Mouse (Mus musculus) embryonic fibroblast, embryonic 13.5 days (primary cell): ENCODE results near the gene Arhgef7. TPM values are rescaled to one million over a fixed set of nuclear protein-coding genes. Genes with fewer than 3 reads are reported as not detected.

Experiments
- H3K27ac ChIP-seq: 2 replicates; pipeline ENCODE4 v1.5.1; 2012; ENCODE audit warnings: low read length, control low read depth, inconsistent platforms; ENCODE audit not compliant: insufficient read depth
- H3K4me1 ChIP-seq: 2 replicates; pipeline ENCODE4 v1.6.1; 2011; ENCODE audit warnings: low read length; ENCODE audit not compliant: control insufficient read depth, insufficient read depth
- H3K4me3 ChIP-seq: 2 replicates; pipeline ENCODE4 v1.5.1; 2011; ENCODE audit warnings: mild to moderate bottlenecking, control low read depth, low read length; ENCODE audit not compliant: insufficient read depth
- CTCF ChIP-seq: IDR thresholded peaks from 2 replicates; pipeline ENCODE4 v1.5.1; 2011; ENCODE audit warnings: mild to moderate bottlenecking, control low read depth, low read length, moderate library complexity, borderline replicate concordance; ENCODE audit not compliant: insufficient read depth
- POLR2A ChIP-seq: IDR thresholded peaks from 2 replicates; pipeline ENCODE4 v1.6.1; 2011; ENCODE audit warnings: low read depth, mild to moderate bottlenecking, control low read depth, low read length, moderate library complexity
- polyA plus RNA-seq: library from polyadenylated mRNA; stranded (reverse); fragments of >200 nt; gene quantifications from 2 replicates; pipeline ENCODE4 v1.2.4, GENCODE M21; 2011; ENCODE audit warnings: low read depth; ENCODE audit not compliant: missing spikeins, insufficient read length

Arhgef7 gene
- polyA plus RNA-seq, result 31.5 and 40.8 TPM in 2 replicates

DNA sequence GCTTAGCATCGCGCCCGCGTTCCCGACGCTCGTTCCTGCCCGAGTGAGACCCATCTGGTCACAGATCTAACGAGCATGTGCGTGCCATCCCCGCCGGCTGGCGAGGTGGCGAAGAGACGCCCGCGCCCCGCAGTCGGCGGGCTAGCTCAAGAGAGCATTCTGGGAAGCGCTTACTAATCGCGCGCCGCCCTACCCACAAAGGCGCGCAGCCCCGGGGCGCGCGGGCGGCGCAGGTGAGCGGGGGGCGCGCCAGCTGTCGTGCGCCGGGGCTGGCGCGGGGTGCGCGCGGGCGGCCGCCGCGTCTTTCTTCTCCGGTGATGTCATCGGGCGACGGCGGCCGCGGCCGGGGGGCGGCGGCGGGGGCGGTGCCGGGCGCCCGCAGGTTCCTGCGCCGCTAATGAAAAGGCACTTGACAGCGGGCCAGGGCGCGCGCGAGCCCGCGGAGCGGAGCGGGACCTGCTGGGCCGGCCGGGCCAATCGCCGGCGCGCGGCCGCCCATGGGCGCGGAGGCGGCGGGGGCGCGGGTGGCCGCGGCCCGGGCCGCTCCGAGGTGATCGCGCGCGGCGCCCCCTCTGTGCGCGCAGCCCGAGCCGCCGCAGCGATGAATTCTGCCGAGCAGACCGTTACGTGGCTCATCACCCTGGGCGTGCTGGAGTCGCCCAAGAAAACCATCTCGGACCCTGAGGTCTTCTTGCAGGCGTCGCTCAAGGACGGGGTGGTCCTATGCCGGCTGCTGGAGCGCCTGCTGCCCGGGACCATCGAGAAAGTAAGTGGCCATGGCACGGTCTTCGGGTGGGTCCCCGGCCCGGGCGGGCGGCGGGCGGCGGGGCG is at the start of gene Arhgef7:
Arhgef7 (plus strand) TSS at position 71 of the 831 bp plus-strand sequence.
- no peak within 1 kb of the TSS for H3K27ac ChIP-seq
- H3K4me1 ChIP-seq, result no peaks in the 10 kb centered on the region
- peak within 1 kb of the TSS; percentile 52 for H3K4me3 ChIP-seq
- no peak for TF ChIP-seq POLR2A
- no peak for TF ChIP-seq CTCF

DNA sequence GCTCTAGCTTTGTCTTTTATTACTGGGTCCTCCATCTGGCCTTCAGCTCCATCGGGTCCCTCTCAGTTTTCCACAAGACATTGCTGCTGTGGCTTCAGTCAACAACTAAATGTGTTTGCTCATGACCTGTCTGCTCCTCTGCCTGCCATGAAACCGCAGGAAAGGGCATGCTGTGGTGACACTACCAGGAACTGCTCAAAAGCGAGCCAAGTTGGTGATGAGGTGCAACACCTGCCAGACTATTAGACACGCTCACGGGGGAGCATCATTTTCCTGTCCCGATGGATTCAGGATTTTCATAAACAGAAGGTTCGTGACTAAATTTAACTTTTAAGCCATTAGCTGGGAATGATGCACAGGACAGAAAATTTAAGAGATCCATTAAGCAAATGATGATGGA is 43.0 kb upstream of the Arhgef7 start:
- Histone ChIP-seq H3K4me1 (no peaks in the 10 kb centered on the region), H3K4me3 (no peak overlapping the region), H3K27ac (no peak overlapping the region)
- no peak for TF ChIP-seq POLR2A
- TF ChIP-seq CTCF, result no peak

DNA sequence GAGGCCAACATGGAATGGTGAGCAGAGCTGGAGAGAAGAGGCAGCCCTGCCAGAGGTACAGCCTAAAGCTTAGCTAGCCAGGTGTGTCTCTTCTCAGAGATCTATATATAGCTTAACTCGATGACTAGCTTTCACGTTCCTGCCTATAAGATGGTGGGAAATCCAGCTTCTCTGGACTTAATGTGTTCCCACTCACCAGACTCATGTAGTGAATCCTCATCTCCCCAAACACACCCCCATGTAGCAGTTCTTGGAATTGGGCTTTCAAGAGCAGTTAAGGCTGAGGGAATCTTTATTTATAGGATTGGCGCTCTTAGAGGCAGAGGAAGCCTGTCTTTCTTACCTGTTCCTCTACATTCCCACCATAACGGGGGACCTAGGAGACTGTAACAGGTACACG is 40.3 kb upstream of the Arhgef7 start:
- Histone ChIP-seq H3K27ac (no peak overlapping the region), H3K4me1 (no peaks in the 10 kb centered on the region), H3K4me3 (no peak overlapping the region)
- TF ChIP-seq CTCF (no peak), POLR2A (no peak)

DNA sequence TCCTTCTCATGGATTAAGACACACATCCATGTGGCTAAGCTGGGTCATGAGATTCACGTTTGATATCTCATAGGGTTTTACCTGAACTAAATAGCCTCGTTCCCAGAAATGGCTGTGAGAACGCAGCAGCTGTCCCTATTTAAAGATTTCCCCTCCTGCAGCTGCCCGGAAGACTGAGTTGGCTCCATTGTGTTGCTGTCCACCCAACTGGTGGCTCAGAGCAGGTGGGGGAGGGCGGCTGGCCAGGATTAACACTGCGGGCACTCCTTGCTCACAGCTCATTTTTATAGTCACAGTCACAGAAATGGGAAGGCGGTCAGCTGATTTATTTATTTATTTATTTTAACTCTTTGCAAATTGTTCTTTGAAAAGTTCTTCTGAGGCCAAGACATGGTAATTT is 37.6 kb upstream of the Arhgef7 start:
- Histone ChIP-seq H3K27ac (no peak overlapping the region), H3K4me3 (no peak overlapping the region)
- TF ChIP-seq CTCF (no peak), POLR2A (no peak)

DNA sequence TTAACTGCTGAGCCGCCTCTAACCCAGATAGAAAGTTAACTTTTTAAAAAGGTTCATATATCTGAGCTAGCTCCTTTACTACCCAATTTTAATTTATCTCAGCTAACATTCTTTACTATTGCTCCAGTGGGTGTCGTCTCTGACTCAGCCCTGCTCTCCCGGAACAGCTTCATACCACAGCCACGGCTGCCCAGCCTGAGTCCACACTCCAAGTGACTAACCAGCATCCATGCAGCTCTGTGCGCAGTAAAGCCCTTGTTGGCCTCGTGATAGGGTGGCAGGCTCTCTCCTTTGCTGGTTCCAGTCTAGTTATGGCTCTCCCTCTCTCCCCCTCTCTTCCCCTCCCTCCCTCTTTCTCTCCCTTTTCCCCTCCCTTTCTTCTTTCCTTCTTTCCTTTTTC is 36.2 kb upstream of the Arhgef7 start:
- 0 out of 2 replicates have a peak, but pooled peaks have one; percentile 30 for TF ChIP-seq POLR2A
- TF ChIP-seq CTCF, result no peak
- Histone ChIP-seq H3K4me3 (no peak overlapping the region), H3K4me1 (no peaks in the 10 kb centered on the region), H3K27ac (no peak overlapping the region)

More for the DNA sequence above, 37.6 kb upstream of the Arhgef7 start:
- no peaks in the 10 kb centered on the region for H3K4me1 ChIP-seq

DNA sequence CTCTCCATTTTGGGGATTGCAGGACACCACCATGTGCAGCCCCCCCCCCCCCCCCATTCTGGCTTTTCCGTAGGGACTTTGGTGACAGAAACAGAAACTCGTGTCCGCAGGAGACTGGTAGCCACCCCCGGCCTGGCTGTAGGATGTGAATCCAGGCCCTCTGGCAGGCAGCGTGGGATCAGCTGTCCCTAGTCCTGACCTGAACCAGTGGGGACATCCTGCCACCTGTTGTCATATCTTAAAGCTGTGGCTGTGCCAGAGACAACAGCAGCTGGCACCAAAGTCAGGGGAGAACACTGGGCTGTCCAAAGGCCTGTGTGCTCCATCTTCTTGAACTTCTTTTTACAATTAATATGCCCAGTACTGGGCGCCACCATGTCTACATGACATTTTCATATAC is 35.8 kb upstream of the Arhgef7 start:
- no peak for TF ChIP-seq CTCF
- TF ChIP-seq POLR2A, result no peak
- H3K4me3 ChIP-seq, result no peak overlapping the region
- no peak overlapping the region for H3K27ac ChIP-seq
- no peaks in the 10 kb centered on the region for H3K4me1 ChIP-seq

- H3K4me3 ChIP-seq, result no peak overlapping the region
- TF ChIP-seq CTCF, result no peak
- TF ChIP-seq POLR2A, result no peak
Observed at GRCm38 (mm10) chr8:11692455-11692854, 35.1 kb upstream of the Arhgef7 start.

GRCm38 (mm10) chr8:11693972-11694371 is 33.5 kb upstream of the Arhgef7 start:
- TF ChIP-seq POLR2A (no peak), CTCF (no peak)
- Histone ChIP-seq H3K4me3 (no peak overlapping the region), H3K27ac (no peak overlapping the region), H3K4me1 (no peaks in the 10 kb centered on the region)

More at GRCm38 (mm10) chr8:11692455-11692854, 35.1 kb upstream of the Arhgef7 start:
- H3K4me1 ChIP-seq, result no peaks in the 10 kb centered on the region
- no peak overlapping the region for H3K27ac ChIP-seq

GRCm38 (mm10) chr8:11696176-11696575 is 31.3 kb upstream of the Arhgef7 start:
- H3K27ac ChIP-seq, result no peak overlapping the region
- H3K4me1 ChIP-seq, result no peaks in the 10 kb centered on the region
- H3K4me3 ChIP-seq, result no peak overlapping the region
- TF ChIP-seq CTCF (no peak), POLR2A (no peak)

DNA sequence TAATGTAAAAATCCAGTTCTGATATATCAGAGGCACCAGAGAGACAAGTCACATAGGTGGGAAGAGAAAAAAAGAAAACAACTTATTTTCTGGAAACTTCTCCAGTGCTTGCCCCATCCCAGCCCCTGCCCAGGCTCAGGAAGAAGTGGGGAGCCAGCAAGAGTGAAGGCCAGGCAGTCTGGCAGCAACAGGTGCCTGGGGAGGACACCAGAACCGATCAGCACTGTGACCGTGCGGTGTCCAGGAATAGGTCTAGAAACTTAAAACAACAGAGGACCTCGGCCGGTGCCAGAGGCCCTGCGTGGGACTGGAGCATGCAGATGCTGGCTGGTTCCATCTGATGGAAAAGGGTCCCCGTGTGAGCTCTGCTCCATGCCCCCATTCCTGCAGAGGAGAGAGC is 30.1 kb upstream of the Arhgef7 start:
- Histone ChIP-seq H3K27ac (no peak overlapping the region), H3K4me3 (no peak overlapping the region), H3K4me1 (no peaks in the 10 kb centered on the region)
- TF ChIP-seq CTCF (no peak), POLR2A (no peak)
